Mouse (Mus musculus): ENCODE measurements at regions not wholly inside any gene's neighbourhood (a gene's known extent, or its start where the extent isn't known, plus 50 kb on each side); places are given as distances from the start of the nearest gene placed in this dataset.
"Not testable (repeated sequence)": the region's sequence is repeated elsewhere in the genome, so short reads cannot be mapped to it uniquely, and the experiment has no call there.

- 85% methylated on average over 1 of the region's 1 CpGs for WGBS
- not testable (repeated sequence) for H3K27me3 ChIP-seq (ENCODE audit: control insufficient read depth, insufficient read depth, low read length); H3K4me2 ChIP-seq (replicated peaks; ENCODE audit: low read depth, low read length, severe bottlenecking)
Measured at GRCm38 (mm10) chr11:40159161-40159560, 535.8 kb downstream of the Mat2b start.

GRCm38 (mm10) chr11:40149312-40149711 lies 545.7 kb downstream of the Mat2b start:
- Histone ChIP-seq H3K9me3 (ENCODE audit: control insufficient read depth, low read length) (no peaks in the 10 kb centered on the region), H3K4me2 (replicated peaks; ENCODE audit: low read depth, low read length, severe bottlenecking) (no peak overlapping the region; the same call in 1 of the 2 replicates), H3K9ac (ENCODE audit: low read depth, low read length, severe bottlenecking) (no peak overlapping the region), H3K4me1 (ENCODE audit: control insufficient read depth, insufficient read depth, low read length) (peaks cover 3% of the 10 kb centered on the region; the same call in 1 of the 2 replicates), H3K27ac (replicated peaks; ENCODE audit: low read depth, low read length) (no peak overlapping the region), H3K27me3 (ENCODE audit: control insufficient read depth, insufficient read depth, low read length) (no peaks in the 10 kb centered on the region), H3K36me3 (ENCODE audit: control insufficient read depth, insufficient read depth, low read length) (no peaks in the 10 kb centered on the region), H3K4me3 (replicated peaks; ENCODE audit: low read length) (no peak overlapping the region)
- TF ChIP-seq POLR2A (IDR thresholded peaks at IDR 0.05; ENCODE audit: borderline replicate concordance, extremely low read depth, insufficient read depth, insufficient read length): no peak
- DNase-seq (ENCODE audit: low spot score) (peak; percentile 76), ATAC-seq (ENCODE audit: low FRiP score, low read depth) (no peak)
- WGBS: 9% methylated on average over 4 of the region's 4 CpGs

More at GRCm38 (mm10) chr11:40159161-40159560, 535.8 kb downstream of the Mat2b start:
- DNase-seq (ENCODE audit: low spot score); H3K4me1 ChIP-seq (ENCODE audit: control insufficient read depth, insufficient read depth, low read length); H3K9me3 ChIP-seq (ENCODE audit: control insufficient read depth, low read length); H3K36me3 ChIP-seq (ENCODE audit: control insufficient read depth, insufficient read depth, low read length); ATAC-seq (ENCODE audit: low FRiP score, low read depth); H3K4me3 ChIP-seq (replicated peaks; ENCODE audit: low read length); H3K27ac ChIP-seq (replicated peaks; ENCODE audit: low read depth, low read length); H3K9ac ChIP-seq (ENCODE audit: low read depth, low read length, severe bottlenecking): not testable (repeated sequence)

GRCm38 (mm10) chr11:40137803-40138202 lies 557.2 kb downstream of the Mat2b start:
- Histone ChIP-seq H3K4me1 (ENCODE audit: control insufficient read depth, insufficient read depth, low read length) (no peaks in the 10 kb centered on the region), H3K9ac (ENCODE audit: low read depth, low read length, severe bottlenecking) (no peak overlapping the region), H3K36me3 (ENCODE audit: control insufficient read depth, insufficient read depth, low read length) (no peaks in the 10 kb centered on the region), H3K4me3 (replicated peaks; ENCODE audit: low read length) (no peak overlapping the region), H3K9me3 (ENCODE audit: control insufficient read depth, low read length) (no peaks in the 10 kb centered on the region), H3K27me3 (ENCODE audit: control insufficient read depth, insufficient read depth, low read length) (no peaks in the 10 kb centered on the region), H3K4me2 (replicated peaks; ENCODE audit: low read depth, low read length, severe bottlenecking) (no peak overlapping the region), H3K27ac (replicated peaks; ENCODE audit: low read depth, low read length) (no peak overlapping the region)
- WGBS: 45% methylated on average over 7 of the region's 7 CpGs
- no peak for TF ChIP-seq POLR2A (IDR thresholded peaks at IDR 0.05; ENCODE audit: borderline replicate concordance, extremely low read depth, insufficient read depth, insufficient read length)
- DNase-seq (ENCODE audit: low spot score) (no peak), ATAC-seq (ENCODE audit: low FRiP score, low read depth) (no peak)

GRCm38 (mm10) chr11:40102613-40103012 lies 592.4 kb downstream of the Mat2b start:
- H3K4me1 ChIP-seq (ENCODE audit: control insufficient read depth, insufficient read depth, low read length): no peaks in the 10 kb centered on the region
- no peak overlapping the region for H3K4me2 ChIP-seq (replicated peaks; ENCODE audit: low read depth, low read length, severe bottlenecking)
- ATAC-seq (ENCODE audit: low FRiP score, low read depth) (no peak), DNase-seq (ENCODE audit: low spot score) (no peak)
- no peak overlapping the region for H3K27ac ChIP-seq (replicated peaks; ENCODE audit: low read depth, low read length)
- no peak overlapping the region for H3K9ac ChIP-seq (ENCODE audit: low read depth, low read length, severe bottlenecking)
- H3K4me3 ChIP-seq (replicated peaks; ENCODE audit: low read length): no peak overlapping the region
- H3K27me3 ChIP-seq (ENCODE audit: control insufficient read depth, insufficient read depth, low read length): no peaks in the 10 kb centered on the region
- no peak for TF ChIP-seq POLR2A (IDR thresholded peaks at IDR 0.05; ENCODE audit: borderline replicate concordance, extremely low read depth, insufficient read depth, insufficient read length)
- no peaks in the 10 kb centered on the region for H3K9me3 ChIP-seq (ENCODE audit: control insufficient read depth, low read length)
- no peaks in the 10 kb centered on the region for H3K36me3 ChIP-seq (ENCODE audit: control insufficient read depth, insufficient read depth, low read length)
- 93% methylated on average over 1 of the region's 1 CpGs for WGBS

- Histone ChIP-seq H3K9ac (ENCODE audit: low read depth, low read length, severe bottlenecking) (no peak overlapping the region), H3K4me3 (replicated peaks; ENCODE audit: low read length) (no peak overlapping the region), H3K36me3 (ENCODE audit: control insufficient read depth, insufficient read depth, low read length) (no peaks in the 10 kb centered on the region), H3K4me1 (ENCODE audit: control insufficient read depth, insufficient read depth, low read length) (no peaks in the 10 kb centered on the region), H3K27me3 (ENCODE audit: control insufficient read depth, insufficient read depth, low read length) (no peaks in the 10 kb centered on the region), H3K4me2 (replicated peaks; ENCODE audit: low read depth, low read length, severe bottlenecking) (no peak overlapping the region), H3K27ac (replicated peaks; ENCODE audit: low read depth, low read length) (no peak overlapping the region), H3K9me3 (ENCODE audit: control insufficient read depth, low read length) (no peaks in the 10 kb centered on the region; the same call in 1 of the 2 replicates)
- TF ChIP-seq POLR2A (IDR thresholded peaks at IDR 0.05; ENCODE audit: borderline replicate concordance, extremely low read depth, insufficient read depth, insufficient read length): no peak
- ATAC-seq (ENCODE audit: low FRiP score, low read depth) (no peak), DNase-seq (ENCODE audit: low spot score) (no peak)
- 97% methylated on average over 2 of the region's 2 CpGs for WGBS
Measured at GRCm38 (mm10) chr11:40074317-40074716, 620.7 kb downstream of the Mat2b start.

- TF ChIP-seq POLR2A (IDR thresholded peaks at IDR 0.05; ENCODE audit: borderline replicate concordance, extremely low read depth, insufficient read depth, insufficient read length): no peak
- WGBS: 28% methylated on average over 1 of the region's 1 CpGs
- H3K27ac ChIP-seq (replicated peaks; ENCODE audit: low read depth, low read length): no peak overlapping the region
- no peaks in the 10 kb centered on the region for H3K27me3 ChIP-seq (ENCODE audit: control insufficient read depth, insufficient read depth, low read length)
- no peak overlapping the region for H3K4me3 ChIP-seq (replicated peaks; ENCODE audit: low read length)
- H3K9ac ChIP-seq (ENCODE audit: low read depth, low read length, severe bottlenecking): no peak overlapping the region
- no peaks in the 10 kb centered on the region for H3K9me3 ChIP-seq (ENCODE audit: control insufficient read depth, low read length)
- DNase-seq (ENCODE audit: low spot score): no peak
- H3K36me3 ChIP-seq (ENCODE audit: control insufficient read depth, insufficient read depth, low read length): no peaks in the 10 kb centered on the region
- H3K4me2 ChIP-seq (replicated peaks; ENCODE audit: low read depth, low read length, severe bottlenecking): no peak overlapping the region
- ATAC-seq (ENCODE audit: low FRiP score, low read depth): no peak
- H3K4me1 ChIP-seq (ENCODE audit: control insufficient read depth, insufficient read depth, low read length): no peaks in the 10 kb centered on the region
Measured at GRCm38 (mm10) chr11:40050503-40050902, 644.5 kb downstream of the Mat2b start.
